Mouse (Mus musculus): ENCODE measurements around the gene Gcn1l1.

GRCm38 (mm10) chr5:115629672-115630071 is 64.6 kb downstream of the Gcn1l1 start:
- no peak for TF ChIP-seq POLR2A (IDR thresholded peaks at IDR 0.05; ENCODE audit: control insufficient read depth, low read depth, low read length)
- no peak for TF ChIP-seq CTCF (IDR thresholded peaks at IDR 0.05; ENCODE audit: control insufficient read depth, insufficient read depth, insufficient replicate concordance, low read depth, low read length)

Data from testis, adult 2 months (tissue).